Mouse (Mus musculus): ENCODE results near the gene Rad17.
A peak's percentile ranks its signal among the peaks of the same experiment; 100 is the strongest.

The Rad17 gene

GRCm38 (mm10) chr13:100612903-100613302 lies 37.9 kb downstream of the Rad17 start:
- DNase-seq: no peak

GRCm38 (mm10) chr13:100612251-100612650 lies 38.6 kb downstream of the Rad17 start:
- DNase-seq: no peak

GRCm38 (mm10) chr13:100611266-100611665 lies 39.6 kb downstream of the Rad17 start:
- no peak for DNase-seq

DNA sequence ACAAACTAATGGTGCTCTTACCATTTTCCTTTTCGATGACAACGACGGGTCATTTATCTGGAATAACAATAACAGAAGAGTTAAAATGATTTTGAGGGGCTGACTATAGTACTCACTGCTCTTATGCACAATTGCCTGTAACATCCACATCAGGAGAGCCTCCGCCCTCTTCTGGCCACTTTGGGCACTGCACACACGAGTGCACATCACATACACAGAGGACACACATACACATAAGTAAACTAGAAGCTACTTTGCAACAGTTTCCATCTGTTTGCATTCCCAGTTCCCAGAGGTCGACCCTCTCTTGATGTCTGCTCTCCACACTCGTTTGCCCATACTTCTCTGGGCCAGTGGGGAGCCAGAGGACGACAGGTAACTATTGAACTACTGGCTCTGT lies 43.1 kb downstream of the Rad17 start:
- DNase-seq: no peak

DNA sequence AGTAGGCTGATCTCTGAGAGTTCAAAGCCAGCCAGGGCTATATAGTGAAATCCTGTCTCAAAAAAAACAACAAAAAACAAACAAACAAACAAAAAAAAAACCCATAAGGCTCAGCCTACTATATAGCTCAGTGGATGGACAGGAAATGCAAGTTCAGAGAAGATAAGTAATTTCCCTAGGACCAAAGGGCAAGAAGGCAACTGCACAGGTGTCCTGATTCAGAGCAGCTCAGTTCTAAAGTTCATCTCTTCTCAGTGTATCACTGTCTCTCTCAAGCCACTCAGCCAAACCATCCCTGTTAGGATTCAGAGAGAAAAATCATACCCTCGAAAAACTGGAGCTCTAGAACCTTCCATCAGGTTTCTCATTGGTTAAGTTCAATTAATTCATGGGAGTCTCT lies 45.0 kb downstream of the Rad17 start:
- DNase-seq: no peak

DNA sequence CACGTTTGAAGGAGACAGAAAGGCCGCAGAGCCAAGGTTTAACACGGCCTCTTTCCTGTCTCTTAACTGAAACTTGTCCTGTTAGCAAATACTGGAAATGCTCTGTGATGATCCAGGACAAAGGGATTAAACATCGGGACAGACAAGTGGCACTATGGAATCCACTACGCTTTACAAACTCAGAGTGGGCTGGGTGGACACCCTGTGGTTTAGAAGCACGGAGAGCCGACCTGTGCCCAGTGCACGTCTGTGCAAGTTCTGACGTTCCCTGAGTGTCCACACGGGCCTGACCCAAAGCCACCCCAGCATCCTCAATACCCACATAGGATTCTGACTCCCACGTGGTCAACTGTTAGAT lies 47.1 kb downstream of the Rad17 start:
- DNase-seq: no peak

DNA sequence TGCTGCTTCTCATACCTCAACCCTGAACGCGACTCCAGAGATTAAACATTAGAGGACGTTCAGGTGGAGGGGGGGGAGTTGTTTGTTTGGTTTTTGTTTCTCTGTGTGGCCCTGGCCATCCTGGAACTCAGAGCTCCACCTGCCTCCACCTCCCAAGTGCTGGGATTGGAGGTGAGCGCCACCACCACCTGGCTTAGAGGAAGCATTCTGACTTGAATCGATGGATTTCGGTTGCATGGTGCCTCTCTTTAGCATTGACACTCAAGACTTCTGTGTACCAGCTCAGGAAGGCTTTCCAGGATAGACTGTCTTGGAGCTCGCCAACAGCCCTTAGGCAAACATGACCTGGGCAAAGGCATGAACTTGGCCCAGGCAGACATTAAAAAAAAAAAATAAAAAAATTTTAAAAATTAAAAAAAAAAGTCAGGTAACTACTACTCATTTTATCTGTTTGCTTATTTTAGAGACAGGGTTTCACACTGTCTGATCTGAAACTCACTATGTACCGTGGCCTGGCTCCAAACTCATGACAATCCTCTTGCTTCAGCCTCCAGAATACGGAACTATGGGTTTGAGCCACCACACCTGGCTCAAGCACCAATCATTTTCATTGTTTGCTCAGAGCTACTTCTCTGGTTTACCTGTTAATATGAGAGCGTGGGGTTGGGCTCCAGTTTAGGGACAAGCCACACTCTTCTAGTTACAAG lies 47.7 kb downstream of the Rad17 start:
- no peak for DNase-seq

- no peak for DNase-seq
Measured at GRCm38 (mm10) chr13:100602239-100602902, 48.5 kb downstream of the Rad17 start.

- no peak for DNase-seq
Measured at GRCm38 (mm10) chr13:100601034-100601433, 49.8 kb downstream of the Rad17 start.

- DNase-seq: no peak
Measured at GRCm38 (mm10) chr13:100600317-100600716, 50.5 kb downstream of the Rad17 start.

DNA sequence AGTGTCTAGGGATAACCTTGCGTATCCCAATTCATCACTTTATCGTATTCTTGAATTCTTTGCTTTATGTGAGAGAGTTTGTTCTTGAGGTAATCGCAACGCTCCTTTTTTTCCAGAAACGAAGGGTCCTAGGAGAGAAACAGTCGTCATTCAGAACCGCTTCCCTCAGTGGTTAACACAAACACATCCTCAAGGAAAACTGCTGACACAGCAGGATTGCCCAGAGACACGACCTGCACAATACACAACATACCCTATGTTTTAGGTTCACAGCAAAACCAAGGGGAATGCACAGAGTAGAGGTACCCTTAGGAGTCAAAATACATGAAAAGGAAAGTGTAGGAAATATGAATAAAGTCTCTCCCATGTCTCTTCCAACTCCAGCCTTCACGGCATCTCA lies 53.6 kb downstream of the Rad17 start:
- DNase-seq: no peak

GRCm38 (mm10) chr13:100595552-100595885 lies 55.3 kb downstream of the Rad17 start:
- DNase-seq: no peak

DNA sequence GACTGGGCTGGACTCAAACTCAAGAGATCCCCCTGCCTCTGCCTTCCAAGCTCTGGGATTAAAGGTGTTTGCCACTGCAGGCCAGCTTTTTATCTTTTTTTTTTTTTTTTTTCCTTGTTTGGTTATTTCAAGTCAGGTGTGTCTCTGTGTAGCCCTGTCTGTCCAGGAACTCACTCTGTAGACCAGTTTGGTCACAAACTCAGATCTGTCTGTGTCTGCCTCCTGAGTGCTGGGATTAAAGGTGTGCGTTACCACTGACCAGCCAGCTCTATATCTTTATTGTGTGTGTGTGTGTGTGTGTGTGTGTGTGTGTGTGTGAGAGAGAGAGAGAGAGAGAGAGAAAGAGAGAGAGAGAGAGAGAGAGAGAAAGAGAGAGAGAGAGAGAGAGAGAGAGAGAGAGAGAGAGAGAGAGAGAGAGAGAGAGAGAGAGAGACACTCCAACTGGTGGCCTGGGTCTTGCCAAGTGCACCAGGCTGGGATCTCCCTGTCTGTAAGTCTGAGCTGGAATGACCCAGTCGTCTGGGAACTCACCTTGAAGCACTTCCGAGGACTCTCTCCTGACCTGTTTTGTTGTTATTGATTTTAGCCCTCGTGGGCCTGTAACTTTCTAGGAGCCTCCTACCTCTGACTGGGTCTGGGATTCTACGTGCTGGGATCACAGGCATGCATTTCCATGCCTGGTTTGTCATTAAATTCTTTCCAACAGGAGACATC lies 55.9 kb downstream of the Rad17 start:
- DNase-seq: no peak

GRCm38 (mm10) chr13:100594041-100594792 lies 56.6 kb downstream of the Rad17 start:
- DNase-seq: peak; percentile 20

DNA sequence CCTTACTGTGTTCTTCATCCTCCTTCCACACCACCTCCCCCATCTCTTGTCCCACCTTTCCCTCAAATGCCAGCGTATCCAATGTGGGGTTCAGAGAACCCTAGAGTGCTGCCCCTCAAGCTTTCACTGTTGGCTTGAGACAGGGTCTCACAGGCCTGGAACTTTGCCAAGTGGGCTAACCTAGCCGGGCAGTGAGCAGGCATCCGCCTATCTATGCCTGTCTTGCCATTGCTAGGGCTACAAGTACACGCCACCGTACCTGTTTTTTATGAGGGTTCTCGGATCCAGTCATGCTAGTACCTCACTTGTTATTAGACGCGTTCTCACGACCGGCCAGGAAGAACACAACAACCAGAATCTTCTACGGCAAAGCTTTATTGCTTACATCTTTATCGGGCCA lies 62.2 kb downstream of the Rad17 start:
- no peak for DNase-seq

DNA sequence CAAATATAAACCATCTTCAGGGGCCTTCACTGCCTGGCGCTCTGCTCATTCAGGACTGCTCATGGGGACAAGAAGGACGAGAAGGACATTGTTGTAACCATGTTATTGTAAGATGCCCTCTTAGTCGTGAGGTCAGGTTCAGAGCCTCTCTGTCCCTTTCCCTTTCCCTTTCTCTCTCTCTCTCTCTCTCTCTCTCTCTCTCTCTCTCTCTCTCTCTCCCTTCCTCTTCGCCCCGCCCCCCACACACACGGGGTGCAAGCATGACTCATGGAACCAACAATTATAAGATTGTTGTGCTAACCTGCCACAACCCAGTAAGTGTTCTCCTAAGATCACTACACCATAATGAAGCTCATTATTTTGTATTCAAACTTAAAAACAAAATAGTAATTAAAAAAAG lies 68.7 kb downstream of the Rad17 start:
- DNase-seq: no peak

- no peak for DNase-seq
Measured at GRCm38 (mm10) chr13:100581701-100582100, 69.2 kb downstream of the Rad17 start.

GRCm38 (mm10) chr13:100579951-100580350 lies 70.9 kb downstream of the Rad17 start:
- DNase-seq: no peak

- no peak for DNase-seq
Measured at GRCm38 (mm10) chr13:100579220-100579619, 71.6 kb downstream of the Rad17 start.

GRCm38 (mm10) chr13:100575950-100576349 lies 74.9 kb downstream of the Rad17 start:
- DNase-seq: no peak

GRCm38 (mm10) chr13:100570713-100571112 lies 80.1 kb downstream of the Rad17 start:
- no peak for DNase-seq

DNA sequence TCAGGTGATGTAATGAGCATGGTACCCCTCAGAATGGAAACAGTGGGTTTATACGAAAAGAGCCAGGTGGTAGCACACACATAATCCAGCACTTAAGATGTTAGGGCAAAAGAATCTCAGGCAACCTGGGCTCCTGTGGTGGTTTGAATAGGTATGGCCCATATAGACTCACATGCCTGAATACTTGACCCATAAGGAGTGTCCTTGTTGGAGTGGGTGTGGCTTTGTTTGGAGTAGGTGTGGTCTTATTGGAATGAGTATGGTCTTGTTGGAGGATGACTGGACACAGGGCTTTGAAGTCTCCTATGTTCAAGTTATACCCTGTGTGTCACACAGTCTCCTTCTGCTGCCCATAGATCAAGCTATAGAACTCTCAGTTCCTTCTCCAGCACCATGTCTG lies 82.5 kb downstream of the Rad17 start:
- DNase-seq: no peak

All from right cerebral cortex, postnatal 25 days (tissue).